Mouse (Mus musculus): ENCODE results near the gene Bicdl2.

- TF ChIP-seq CTCF (conservative IDR thresholded peaks at IDR 0.05; ENCODE audit: low read length) (no peak), POU5F1 (IDR thresholded peaks at IDR 0.05; ENCODE audit: borderline replicate concordance, low read length) (no peak), NANOG (IDR thresholded peaks at IDR 0.05; ENCODE audit: borderline replicate concordance, low read length) (no peak)
Measured at GRCm38 (mm10) chr17:23665511-23665910, 5.2 kb downstream of the Bicdl2 start.
